Mouse (Mus musculus) gastrocnemius, adult 18-20 months (tissue): ENCODE results near the gene Tas2r138. TPM values are rescaled to one million over a fixed set of nuclear protein-coding genes. Genes with fewer than 3 reads are reported as not detected.

Source experiments
- total RNA-seq, 2 experiments: library from RNA; stranded (reverse); gene quantifications; 2 replicates each; pipeline ENCODE4 v1.2.3; 2021

Tas2r138 gene
- total RNA-seq, 2 experiments from 2014 or later, result not detected

Other genes with a start within 250 kb of the Tas2r138 start
- 1 to 10 TPM in 1 of 2 experiments, under 1 TPM in 1; 0.64 to 1.2 TPM for gene E330009J07Rik, start 177.2 kb downstream of the Tas2r138 start, total RNA-seq
- gene Wee2, start 174.2 kb downstream of the Tas2r138 start, total RNA-seq, result not detected
- 10 to 100 TPM; 21.1 to 23.8 TPM for gene Ssbp1, start 142.0 kb downstream of the Tas2r138 start, total RNA-seq
- not detected for gene Tas2r137, start 122.1 kb downstream of the Tas2r138 start, total RNA-seq
- not detected for gene Tas2r108, start 119.8 kb downstream of the Tas2r138 start, total RNA-seq
- gene Prss37, start 93.8 kb downstream of the Tas2r138 start, total RNA-seq, result not detected
- gene Olfr461, start 58.3 kb downstream of the Tas2r138 start, total RNA-seq, result not detected
- not detected for gene Olfr460, start 43.8 kb downstream of the Tas2r138 start, total RNA-seq
- gene Clec5a, start 27.5 kb downstream of the Tas2r138 start, total RNA-seq, result under 1 TPM in 1 of 2 experiments, not detected in 1; 0.21 TPM
- gene Mgam, start 15.5 kb upstream of the Tas2r138 start, total RNA-seq, result under 1 TPM; 0.38 to 0.50 TPM